Mouse (Mus musculus): ENCODE measurements around the gene Tmem132a. TPM values are rescaled to one million over a fixed set of nuclear protein-coding genes. Genes with fewer than 3 reads are reported as not detected.
A peak's percentile ranks its signal among the peaks of the same experiment; 100 is the strongest.

Tmem132a gene
- total and polyA plus RNA-seq, 3 experiments, result 0.01 to 2.3 (median 0.27) TPM

DNA sequence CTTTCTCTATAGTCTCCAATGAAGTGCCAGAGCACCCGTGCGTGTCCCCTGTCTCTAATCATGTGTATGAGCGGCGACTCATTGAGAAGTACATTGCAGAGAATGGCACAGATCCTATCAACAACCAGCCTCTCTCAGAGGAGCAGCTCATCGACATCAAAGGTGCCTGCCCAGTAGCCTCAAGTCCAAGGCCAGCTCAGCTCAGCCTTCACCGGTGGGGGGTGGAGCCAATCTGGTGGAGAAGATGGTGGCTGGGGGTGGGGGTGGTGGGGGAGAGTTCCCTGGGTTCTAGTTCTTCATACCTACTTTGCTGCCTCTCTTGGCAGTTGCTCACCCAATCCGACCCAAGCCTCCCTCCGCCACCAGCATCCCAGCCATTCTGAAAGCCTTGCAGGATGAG, 27.8 kb upstream of the Tmem132a start:
- peak overlapping the region; percentile 88; the same call in 1 of the 2 replicates for H3K4me3 ChIP-seq (ENCODE audit: low read depth, low read length)
- DNase-seq (ENCODE audit: low spot score), result no peak
- peaks cover 4% of the 10 kb centered on the region; the same call in 1 of the 2 replicates for H3K27me3 ChIP-seq (ENCODE audit: insufficient read depth, low read length)
- peaks cover 57% of the 10 kb centered on the region for H3K36me3 ChIP-seq (replicated peaks)
- no peak for ATAC-seq (ENCODE audit: extremely low read depth, insufficient number of reproducible peaks, low FRiP score, poor library complexity, severe bottlenecking)
- no peaks in the 10 kb centered on the region for H3K9me3 ChIP-seq (replicated peaks)
- peaks cover 48% of the 10 kb centered on the region for H3K4me1 ChIP-seq (ENCODE audit: insufficient read depth, low read depth, low read length)
- no peak for TF ChIP-seq GATA1 (IDR thresholded peaks at IDR 0.05; ENCODE audit: borderline replicate concordance, low read length)
- no peak for TF ChIP-seq CTCF (IDR thresholded peaks at IDR 0.05; ENCODE audit: low read depth, low read length)
- no peak for TF ChIP-seq TAL1 (conservative IDR thresholded peaks at IDR 0.05; ENCODE audit: low read depth, low read length)
- no peak for TF ChIP-seq GATA2 (IDR thresholded peaks at IDR 0.05; ENCODE audit: borderline replicate concordance, low read depth, low read length)
- no peak for TF ChIP-seq POLR2AphosphoS5 (IDR thresholded peaks at IDR 0.05; ENCODE audit: insufficient replicate concordance, low read depth, low read length)

DNA sequence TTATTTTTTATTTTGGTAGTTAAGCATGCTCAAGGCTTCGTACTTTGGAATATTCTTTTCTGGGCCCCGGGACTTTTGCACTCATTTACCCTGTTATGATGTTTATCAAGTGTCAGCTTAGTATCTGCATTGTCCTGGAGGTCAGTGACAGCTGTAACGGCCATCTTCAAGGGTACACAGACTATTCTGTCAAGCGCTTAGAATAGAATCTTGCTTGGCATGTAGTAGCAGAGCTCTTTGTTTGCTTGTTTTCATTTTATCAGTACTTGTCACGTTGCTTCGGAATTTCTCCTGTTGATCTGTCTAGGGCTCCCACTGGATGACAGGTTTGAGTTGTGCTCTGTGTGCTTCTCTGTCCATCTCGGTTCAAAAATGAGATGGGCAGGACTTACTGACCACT, 27.1 kb upstream of the Tmem132a start:
- DNase-seq (ENCODE audit: low spot score) (no peak), ATAC-seq (ENCODE audit: extremely low read depth, insufficient number of reproducible peaks, low FRiP score, poor library complexity, severe bottlenecking) (no peak)
- Histone ChIP-seq H3K36me3 (replicated peaks) (peaks cover 51% of the 10 kb centered on the region), H3K9me3 (replicated peaks) (no peaks in the 10 kb centered on the region), H3K4me3 (ENCODE audit: low read depth, low read length) (peak overlapping the region; percentile 88; the same call in 1 of the 2 replicates), H3K4me1 (ENCODE audit: insufficient read depth, low read depth, low read length) (peaks cover 44% of the 10 kb centered on the region), H3K27me3 (ENCODE audit: insufficient read depth, low read length) (peaks cover 4% of the 10 kb centered on the region; the same call in 1 of the 2 replicates)
- TF ChIP-seq CTCF (IDR thresholded peaks at IDR 0.05; ENCODE audit: low read depth, low read length), result no peak

DNA sequence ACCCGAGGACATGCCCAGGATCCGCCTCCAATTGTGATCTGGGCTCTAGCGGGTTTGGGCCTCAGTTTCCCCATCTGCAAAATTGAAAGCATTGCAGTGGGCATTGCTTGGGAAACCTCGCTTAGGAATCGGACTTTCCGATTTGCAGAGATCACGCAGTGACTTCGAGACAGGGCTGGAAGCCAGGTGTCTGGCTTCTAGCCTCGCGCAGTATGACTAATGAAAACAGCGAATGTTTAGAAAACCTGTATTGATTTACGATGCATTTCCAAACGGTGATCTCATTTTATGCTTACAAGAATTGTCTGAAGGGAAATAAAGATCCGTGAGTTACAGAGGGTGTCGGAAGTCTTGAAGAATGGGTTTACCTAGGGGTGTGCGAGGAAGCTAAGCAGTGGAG, 26.0 kb upstream of the Tmem132a start:
- no peak for DNase-seq (ENCODE audit: low spot score)
- peaks cover 4% of the 10 kb centered on the region; the same call in 1 of the 2 replicates for H3K27me3 ChIP-seq (ENCODE audit: insufficient read depth, low read length)

DNA sequence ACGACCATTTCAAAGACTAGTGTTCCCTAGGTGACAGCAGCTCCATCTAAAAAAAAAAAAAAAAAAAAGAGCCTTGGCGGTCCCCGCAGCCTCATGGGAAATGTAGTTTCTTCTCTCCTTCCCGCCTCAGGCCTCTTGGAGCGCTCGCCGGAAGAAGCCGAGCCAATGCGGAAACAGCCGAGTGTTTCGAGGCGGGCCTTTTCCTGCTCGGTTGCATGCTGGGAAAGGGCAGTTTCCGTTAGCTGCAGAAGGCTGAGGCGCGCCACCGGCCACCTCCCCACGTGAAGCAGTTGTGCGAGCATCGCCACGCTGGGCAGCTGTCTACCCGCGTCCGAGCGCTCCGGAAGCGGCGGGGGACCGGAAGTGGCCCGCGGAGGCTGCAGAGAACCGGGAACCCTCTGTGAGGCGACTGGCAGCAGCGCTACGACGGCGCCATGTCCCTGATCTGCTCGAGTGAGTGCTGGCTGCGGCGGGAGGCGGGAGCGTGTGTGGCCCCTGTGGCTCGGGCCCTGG, 25.3 kb upstream of the Tmem132a start, which contains the start of gene Prpf19:
Gene Prpf19, plus strand, starts transcription at position 216 of the 513 bp plus-strand sequence.
- H3K4me1 ChIP-seq (ENCODE audit: insufficient read depth, low read depth, low read length), result peaks cover 40% of the 10 kb centered on the region
- peak within 1 kb of the TSS; percentile 88 for H3K4me3 ChIP-seq (ENCODE audit: low read depth, low read length)
- H3K36me3 ChIP-seq (replicated peaks), result peaks cover 33% of the 10 kb centered on the region
- no peaks in the 10 kb centered on the region for H3K9me3 ChIP-seq (replicated peaks)
- peaks cover 4% of the 10 kb centered on the region; the same call in 1 of the 2 replicates for H3K27me3 ChIP-seq (ENCODE audit: insufficient read depth, low read length)
- no peak for TF ChIP-seq GATA1 (IDR thresholded peaks at IDR 0.05; ENCODE audit: borderline replicate concordance, low read length)
- TF ChIP-seq TAL1 (conservative IDR thresholded peaks at IDR 0.05; ENCODE audit: low read depth, low read length), result no peak
- TF ChIP-seq GATA2 (IDR thresholded peaks at IDR 0.05; ENCODE audit: borderline replicate concordance, low read depth, low read length), result no peak
- TF ChIP-seq CTCF (IDR thresholded peaks at IDR 0.05; ENCODE audit: low read depth, low read length), result no peak
- no peak for TF ChIP-seq POLR2AphosphoS5 (IDR thresholded peaks at IDR 0.05; ENCODE audit: insufficient replicate concordance, low read depth, low read length)
- ATAC-seq (ENCODE audit: extremely low read depth, insufficient number of reproducible peaks, low FRiP score, poor library complexity, severe bottlenecking) (peak; percentile 92), DNase-seq (ENCODE audit: low spot score) (peak; percentile 89)

More for the DNA sequence above, 26.0 kb upstream of the Tmem132a start:
- no peak for ATAC-seq (ENCODE audit: extremely low read depth, insufficient number of reproducible peaks, low FRiP score, poor library complexity, severe bottlenecking)
- Histone ChIP-seq H3K4me3 (ENCODE audit: low read depth, low read length) (peak overlapping the region; percentile 88), H3K36me3 (replicated peaks) (peaks cover 40% of the 10 kb centered on the region), H3K4me1 (ENCODE audit: insufficient read depth, low read depth, low read length) (peaks cover 44% of the 10 kb centered on the region), H3K9me3 (replicated peaks) (no peaks in the 10 kb centered on the region)
- no peak for TF ChIP-seq CTCF (IDR thresholded peaks at IDR 0.05; ENCODE audit: low read depth, low read length)
- no peak for TF ChIP-seq GATA1 (IDR thresholded peaks at IDR 0.05; ENCODE audit: borderline replicate concordance, low read length)
- no peak for TF ChIP-seq TAL1 (conservative IDR thresholded peaks at IDR 0.05; ENCODE audit: low read depth, low read length)
- TF ChIP-seq GATA2 (IDR thresholded peaks at IDR 0.05; ENCODE audit: borderline replicate concordance, low read depth, low read length), result no peak
- no peak for TF ChIP-seq POLR2AphosphoS5 (IDR thresholded peaks at IDR 0.05; ENCODE audit: insufficient replicate concordance, low read depth, low read length)

DNA sequence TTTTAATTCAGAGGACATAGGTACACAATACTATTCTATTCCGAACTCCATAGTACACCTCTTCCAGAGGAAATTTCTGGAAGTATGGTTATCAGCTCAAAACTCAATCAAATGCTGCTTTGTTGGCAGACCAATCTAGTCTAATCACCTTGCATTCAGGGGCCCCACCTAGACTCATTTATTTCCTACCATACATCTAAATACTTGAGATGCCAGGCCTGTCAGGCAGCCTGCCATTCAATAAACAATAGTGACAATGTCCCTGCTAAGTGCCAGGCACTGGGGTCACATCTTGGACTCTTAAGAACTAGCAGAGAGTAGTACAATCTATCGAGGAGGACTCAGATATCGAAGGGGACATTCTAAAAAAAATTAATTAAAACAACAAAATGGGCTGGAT, 22.5 kb upstream of the Tmem132a start:
- no peak for DNase-seq (ENCODE audit: low spot score)
- TF ChIP-seq POLR2AphosphoS5 (IDR thresholded peaks at IDR 0.05; ENCODE audit: insufficient replicate concordance, low read depth, low read length) (no peak), TAL1 (conservative IDR thresholded peaks at IDR 0.05; ENCODE audit: low read depth, low read length) (no peak), CTCF (IDR thresholded peaks at IDR 0.05; ENCODE audit: low read depth, low read length) (no peak), GATA2 (IDR thresholded peaks at IDR 0.05; ENCODE audit: borderline replicate concordance, low read depth, low read length) (no peak), GATA1 (IDR thresholded peaks at IDR 0.05; ENCODE audit: borderline replicate concordance, low read length) (no peak)
- Histone ChIP-seq H3K4me3 (ENCODE audit: low read depth, low read length) (no peak overlapping the region), H3K27me3 (ENCODE audit: insufficient read depth, low read length) (peaks cover 13% of the 10 kb centered on the region), H3K36me3 (replicated peaks) (peaks cover 5% of the 10 kb centered on the region), H3K4me1 (ENCODE audit: insufficient read depth, low read depth, low read length) (peaks cover 23% of the 10 kb centered on the region), H3K9me3 (replicated peaks) (no peaks in the 10 kb centered on the region)
- ATAC-seq (ENCODE audit: extremely low read depth, insufficient number of reproducible peaks, low FRiP score, poor library complexity, severe bottlenecking), result no peak

DNA sequence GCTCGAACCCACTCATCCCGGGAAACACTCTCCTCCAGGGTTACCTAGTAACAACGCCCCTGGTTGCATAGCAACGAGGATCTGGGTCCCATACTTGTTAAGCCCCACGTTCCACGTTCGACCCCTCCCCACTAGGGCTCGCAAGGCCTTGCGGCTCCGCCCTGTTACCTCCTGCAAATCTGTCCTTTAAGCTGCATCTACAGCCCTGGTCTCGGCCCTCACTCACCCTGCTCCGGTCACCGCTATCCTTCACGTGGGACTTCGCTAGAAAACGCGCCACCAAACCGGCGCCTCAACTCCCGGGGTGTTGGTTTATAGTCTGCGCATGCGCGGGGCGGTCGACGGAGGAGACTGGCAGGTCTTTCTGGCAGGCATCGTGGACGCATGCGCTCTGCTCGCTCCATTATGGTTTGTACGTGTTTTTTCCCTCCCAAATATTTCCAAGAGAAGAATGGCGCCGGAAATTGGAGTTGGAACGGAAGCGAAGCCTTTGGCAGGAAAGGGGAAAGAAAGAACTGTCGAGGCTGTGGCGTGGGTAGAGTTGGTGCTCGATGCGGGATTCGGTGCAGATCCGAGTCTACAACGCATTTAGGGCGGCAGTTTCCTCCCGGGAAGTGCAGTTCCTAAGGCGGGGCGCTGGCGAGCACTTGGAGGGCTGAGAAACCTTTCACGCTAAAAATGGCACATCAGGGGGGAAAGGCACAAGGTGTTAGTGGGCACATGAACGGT, 11.8 kb upstream of the Tmem132a start, which contains the start of gene Tmem109:
Gene Tmem109, minus strand, starts transcription at position 576 of the 729 bp plus-strand sequence.
- Histone ChIP-seq H3K4me3 (ENCODE audit: low read depth, low read length) (peak within 1 kb of the TSS; percentile 69), H3K36me3 (replicated peaks) (peaks cover 13% of the 10 kb centered on the region), H3K27me3 (ENCODE audit: insufficient read depth, low read length) (peaks cover 16% of the 10 kb centered on the region; the same call in 1 of the 2 replicates), H3K9me3 (replicated peaks) (peaks cover 3% of the 10 kb centered on the region; the same call in 1 of the 2 replicates), H3K4me1 (ENCODE audit: insufficient read depth, low read depth, low read length) (peaks cover 23% of the 10 kb centered on the region)
- ATAC-seq (ENCODE audit: extremely low read depth, insufficient number of reproducible peaks, low FRiP score, poor library complexity, severe bottlenecking) (peak; percentile 45), DNase-seq (ENCODE audit: low spot score) (peak; percentile 79)
- TF ChIP-seq GATA1 (IDR thresholded peaks at IDR 0.05; ENCODE audit: borderline replicate concordance, low read length) (no peak), TAL1 (conservative IDR thresholded peaks at IDR 0.05; ENCODE audit: low read depth, low read length) (no peak), POLR2AphosphoS5 (IDR thresholded peaks at IDR 0.05; ENCODE audit: insufficient replicate concordance, low read depth, low read length) (no peak), CTCF (IDR thresholded peaks at IDR 0.05; ENCODE audit: low read depth, low read length) (no peak), GATA2 (IDR thresholded peaks at IDR 0.05; ENCODE audit: borderline replicate concordance, low read depth, low read length) (no peak)

Measured in G1E (cell line).